Mouse (Mus musculus): ENCODE results near the gene Fermt1. TPM values are rescaled to one million over a fixed set of nuclear protein-coding genes. Genes with fewer than 3 reads are reported as not detected.

The Fermt1 gene
- total RNA-seq (2021), result not detected

- DNase-seq, result peak; percentile 9
These were observed at the start of gene Fermt1 for GRCm38 (mm10) chr2:132945326-132946207. TSS of gene Fermt1 (minus strand) at chr2:132945906.

- peak; percentile 32 for DNase-seq
These were observed 47.2 kb upstream of the Fermt1 start for GRCm38 (mm10) chr2:132992659-132993531.

GRCm38 (mm10) chr2:132989778-132990564 lies 44.3 kb upstream of the Fermt1 start:
- DNase-seq, result peak; percentile 45

GRCm38 (mm10) chr2:132973346-132973745 lies 27.6 kb upstream of the Fermt1 start:
- no peak for DNase-seq

- DNase-seq, result peak; percentile 12
These were observed 25.1 kb upstream of the Fermt1 start for GRCm38 (mm10) chr2:132970772-132971173.

- no peak for DNase-seq
These were observed 12.1 kb upstream of the Fermt1 start for GRCm38 (mm10) chr2:132957786-132958185.

GRCm38 (mm10) chr2:132952197-132952596 lies 6.5 kb upstream of the Fermt1 start:
- DNase-seq, result peak; percentile 22

- no peak for DNase-seq
These were observed 2.5 kb upstream of the Fermt1 start for GRCm38 (mm10) chr2:132948174-132948573.

GRCm38 (mm10) chr2:132946976-132947375 lies 1.3 kb upstream of the Fermt1 start:
- no peak for DNase-seq

- no peak for DNase-seq
These were observed 888 bp downstream of the Fermt1 start for GRCm38 (mm10) chr2:132944711-132945325.

- DNase-seq, result no peak
These were observed 1.7 kb downstream of the Fermt1 start for GRCm38 (mm10) chr2:132943997-132944396.

- DNase-seq, result no peak
These were observed 2.1 kb downstream of the Fermt1 start for GRCm38 (mm10) chr2:132943596-132943995.

GRCm38 (mm10) chr2:132939056-132939455 lies 6.7 kb downstream of the Fermt1 start:
- no peak for DNase-seq

- DNase-seq, result no peak
These were observed 9.5 kb downstream of the Fermt1 start for GRCm38 (mm10) chr2:132936176-132936575.

- no peak for DNase-seq
These were observed 11.0 kb downstream of the Fermt1 start for GRCm38 (mm10) chr2:132934711-132935110.

- DNase-seq, result no peak
These were observed 11.6 kb downstream of the Fermt1 start for GRCm38 (mm10) chr2:132934142-132934541.

- no peak for DNase-seq
These were observed 16.7 kb downstream of the Fermt1 start for GRCm38 (mm10) chr2:132928999-132929398.

GRCm38 (mm10) chr2:132927871-132928270 lies 17.8 kb downstream of the Fermt1 start:
- DNase-seq, result no peak

- no peak for DNase-seq
These were observed 18.4 kb downstream of the Fermt1 start for GRCm38 (mm10) chr2:132927298-132927697.

- DNase-seq, result no peak
These were observed 22.2 kb downstream of the Fermt1 start for GRCm38 (mm10) chr2:132923290-132924085.

All from heart, postnatal 4 days (tissue).